Mouse (Mus musculus) heart, embryonic 14.5 days (tissue): ENCODE measurements around the gene Vps72. TPM values are rescaled to one million over a fixed set of nuclear protein-coding genes. Genes with fewer than 3 reads are reported as not detected.
"Not testable (repeated sequence)": the region's sequence is repeated elsewhere in the genome, so short reads cannot be mapped to it uniquely, and the experiment has no call there.

ENCODE experiments used
- ATAC-seq: fragments of 200-750 bp; cut with Nextera tagmentation; 2 replicates; pipeline ENCODE4 v1.8.0; 2017; ENCODE audit warnings: low read depth, moderate TSS enrichment; ENCODE audit not compliant: insufficient number of reproducible peaks, insufficient read depth, low FRiP score
- H3K27ac ChIP-seq, 2 experiments: fragments of 200-500 bp in 1 of 2; fragments of 300-500 bp in 1 of 2; sonication (generic) in 1 of 2; replicated peaks in 1 of 2; 2 replicates each; pipeline ENCODE4 v1.5.1; 2012 to 2014; ENCODE audit warnings: low read depth in 2 of 2, low read length in 2 of 2, control low read depth in 1 of 2, mild to moderate bottlenecking in 1 of 2, mixed read lengths in 1 of 2; ENCODE audit not compliant: control insufficient read depth in 1 of 2, insufficient read depth in 1 of 2
- H3K27me3 ChIP-seq: fragments of 300-500 bp; sonication (generic); 2 replicates; pipeline ENCODE4 v1.6.1; 2014; ENCODE audit warnings: mild to moderate bottlenecking, low read length, control low read depth; ENCODE audit not compliant: control insufficient read depth, insufficient read depth
- H3K36me3 ChIP-seq: fragments of 300-500 bp; sonication (generic); 2 replicates; pipeline ENCODE4 v1.6.1; 2014; ENCODE audit warnings: mild to moderate bottlenecking, control low read depth, low read length, mixed read lengths; ENCODE audit not compliant: control insufficient read depth, insufficient read depth
- H3K4me1 ChIP-seq, 2 experiments: fragments of 200-500 bp in 1 of 2; fragments of 300-500 bp in 1 of 2; sonication (generic) in 1 of 2; 2 replicates each; pipeline ENCODE4 v1.6.1; 2012 to 2014; ENCODE audit warnings: low read length in 2 of 2, control low read depth in 1 of 2, mixed read lengths in 1 of 2; ENCODE audit not compliant: control insufficient read depth in 2 of 2, insufficient read depth in 2 of 2
- H3K4me2 ChIP-seq: fragments of 300-500 bp; sonication (generic); 2 replicates; pipeline ENCODE4 v1.6.1; 2014; ENCODE audit warnings: mild to moderate bottlenecking, low read length
- H3K4me3 ChIP-seq, 2 experiments: fragments of 200-500 bp in 1 of 2; fragments of 300-500 bp in 1 of 2; sonication (generic) in 1 of 2; 2 replicates each; pipeline ENCODE4 v1.5.1; 2012 to 2014; ENCODE audit warnings: low read length in 2 of 2, mild to moderate bottlenecking in 2 of 2, control low read depth in 1 of 2, low read depth in 1 of 2, moderate library complexity in 1 of 2; ENCODE audit not compliant: control insufficient read depth in 1 of 2, insufficient read depth in 1 of 2
- H3K9ac ChIP-seq: fragments of 300-500 bp; sonication (generic); 2 replicates; pipeline ENCODE4 v1.6.1; 2014; ENCODE audit warnings: mild to moderate bottlenecking, low read length
- H3K9me3 ChIP-seq: fragments of 300-500 bp; sonication (generic); 2 replicates; pipeline ENCODE4 v1.6.1; 2016; ENCODE audit warnings: low read length, control low read depth; ENCODE audit not compliant: control insufficient read depth
- WGBS: fragments of 180-500 bp; shearing (Covaris S2); extraction: QIAGEN DNeasy Blood & Tissue Kit; methylation state at CpG from one replicate; pipeline ENCODE4 v1.1.7; 2014; 5-methylcytosine and 5-hydroxymethylcytosine counted together
- polyA plus RNA-seq: library from polyadenylated mRNA; unstranded; fragments of >200 nt; fragmentation: Nextera tagmentation; extraction: Ambion mirVana; gene quantifications from 2 replicates; pipeline ENCODE4 v1.2.1, GENCODE M21; 2014

Gene Vps72
- polyA plus RNA-seq, 1 experiment from 2014 or later = 95.7 TPM

GRCm38 (mm10) chr3:95100854-95101253 lies 10.0 kb upstream of the Vps72 start:
- H3K4me2 ChIP-seq = no peak overlapping the region
- H3K27ac ChIP-seq = no peak overlapping the region
- H3K9ac ChIP-seq = no peak overlapping the region
- H3K36me3 ChIP-seq = peaks cover 25% of the 10 kb centered on the region
- H3K4me1 ChIP-seq = peaks cover 0 to 16% of the 10 kb centered on the region in 2 experiments; a peak in 1 of 4 replicates
- no peak for ATAC-seq
- H3K27me3 ChIP-seq = no peaks in the 10 kb centered on the region
- H3K9me3 ChIP-seq = no peaks in the 10 kb centered on the region
- no peak overlapping the region for H3K4me3 ChIP-seq
- 26% methylated on average over 2 of the region's 2 CpGs for WGBS

GRCm38 (mm10) chr3:95105121-95105520 lies 5.7 kb upstream of the Vps72 start:
- 36% methylated on average over 4 of the region's 4 CpGs for WGBS
- Histone ChIP-seq H3K4me3 (peak overlapping the region; percentile 40 to 94; a peak in 3 of 4 replicates), H3K27me3 (no peaks in the 10 kb centered on the region), H3K4me2 (peak overlapping the region; percentile 87), H3K27ac (peak overlapping the region; percentile 73 to 79), H3K4me1 (peaks cover 0 to 13% of the 10 kb centered on the region in 2 experiments; a peak in 2 of 4 replicates), H3K9me3 (no peaks in the 10 kb centered on the region), H3K9ac (peak overlapping the region; percentile 96), H3K36me3 (peaks cover 8% of the 10 kb centered on the region; the same call in 1 of the 2 replicates)
- ATAC-seq = no peak

- peak overlapping the region; percentile 87 for H3K4me2 ChIP-seq
- H3K27ac ChIP-seq = peak overlapping the region; percentile 73 to 88
- H3K9ac ChIP-seq = peak overlapping the region; percentile 96
- H3K36me3 ChIP-seq = peaks cover 7% of the 10 kb centered on the region; the same call in 1 of the 2 replicates
- 0% methylated on average over 16 of the region's 16 CpGs for WGBS
- H3K27me3 ChIP-seq = no peaks in the 10 kb centered on the region
- peak overlapping the region; percentile 83 to 94 for H3K4me3 ChIP-seq
- H3K9me3 ChIP-seq = no peaks in the 10 kb centered on the region
- ATAC-seq = no peak; the same call in 1 of the 2 replicates
- peaks cover 2 to 13% of the 10 kb centered on the region in 2 experiments; a peak in 3 of 4 replicates for H3K4me1 ChIP-seq
These were observed 5.1 kb upstream of the Vps72 start for GRCm38 (mm10) chr3:95105586-95106337.

- H3K36me3 ChIP-seq = peaks cover 4% of the 10 kb centered on the region; the same call in 1 of the 2 replicates
- H3K27me3 ChIP-seq = no peaks in the 10 kb centered on the region
- peak within 1 kb of the TSS; percentile 96 for H3K9ac ChIP-seq
- under 1% methylated on average over 51 of the region's 51 CpGs for WGBS
- H3K27ac ChIP-seq = peak within 1 kb of the TSS; percentile 72 to 88
- peak within 1 kb of the TSS; percentile 83 to 94 for H3K4me3 ChIP-seq
- peaks cover 2 to 13% of the 10 kb centered on the region in 2 experiments; a peak in 3 of 4 replicates for H3K4me1 ChIP-seq
- ATAC-seq = peak; percentile 89
- no peaks in the 10 kb centered on the region for H3K9me3 ChIP-seq
- peak within 1 kb of the TSS; percentile 87 for H3K4me2 ChIP-seq
These were observed 4.3 kb upstream of the Vps72 start, which contains the start of gene Pip5k1a for GRCm38 (mm10) chr3:95106338-95107117. Gene Pip5k1a, minus strand, starts transcription at chr3:95106930.

- Histone ChIP-seq H3K27ac (0 out of 4 replicates have a peak overlapping the region, but pooled peaks of 1 of the 2 experiments have one; percentile 10), H3K4me3 (peak overlapping the region in 1 of 2 experiments; percentile 94; a peak in 2 of 4 replicates), H3K4me1 (peaks cover 2 to 13% of the 10 kb centered on the region in 2 experiments), H3K9ac (peak overlapping the region; percentile 96), H3K4me2 (peak overlapping the region; percentile 65)
- not testable (repeated sequence) for H3K9me3 ChIP-seq, H3K36me3 ChIP-seq, H3K27me3 ChIP-seq, ATAC-seq
These were observed 3.5 kb upstream of the Vps72 start for GRCm38 (mm10) chr3:95107308-95107707.

- Histone ChIP-seq H3K4me1 (peaks cover 2 to 17% of the 10 kb centered on the region in 2 experiments), H3K27ac (no peak overlapping the region), H3K4me3 (no peak overlapping the region), H3K36me3 (no peaks in the 10 kb centered on the region), H3K9ac (no peak overlapping the region), H3K27me3 (no peaks in the 10 kb centered on the region), H3K4me2 (no peak overlapping the region), H3K9me3 (no peaks in the 10 kb centered on the region)
- 54% methylated on average over 2 of the region's 2 CpGs for WGBS
- ATAC-seq = no peak
These were observed 2.9 kb upstream of the Vps72 start for GRCm38 (mm10) chr3:95107898-95108297.

- peak overlapping the region; percentile 57 for H3K4me2 ChIP-seq
- H3K4me3 ChIP-seq = no peak overlapping the region
- no peak for ATAC-seq
- WGBS = 88% methylated on average over 1 of the region's 1 CpGs
- H3K4me1 ChIP-seq = peaks cover 2 to 8% of the 10 kb centered on the region in 2 experiments
- no peak overlapping the region for H3K27ac ChIP-seq
- H3K36me3 ChIP-seq = peaks cover 35% of the 10 kb centered on the region
- H3K27me3 ChIP-seq = no peaks in the 10 kb centered on the region
- H3K9ac ChIP-seq = no peak overlapping the region
- H3K9me3 ChIP-seq = no peaks in the 10 kb centered on the region
These were observed 1.9 kb downstream of the Vps72 start for GRCm38 (mm10) chr3:95112760-95113159.
